Mouse (Mus musculus): ENCODE data around the gene Gm4131. TPM values are rescaled to one million over a fixed set of nuclear protein-coding genes. Genes with fewer than 3 reads are reported as not detected.

Gm4131 gene
- total RNA-seq, 1 experiment, result not detected

GRCm38 (mm10) chr14:62453276-62453675 lies 113.4 kb downstream of the Gm4131 start:
- H3K27ac ChIP-seq (ENCODE audit: insufficient read depth, low read depth, low read length, poor library complexity, severe bottlenecking), result no peak overlapping the region
- no peak overlapping the region for H3K9ac ChIP-seq (ENCODE audit: insufficient read depth, low read depth, low read length, poor library complexity, severe bottlenecking)
- TF ChIP-seq MAFK (IDR thresholded peaks at IDR 0.05; ENCODE audit: insufficient read depth, low read depth, low read length), result no peak
- TF ChIP-seq HCFC1 (IDR thresholded peaks at IDR 0.05; ENCODE audit: borderline replicate concordance, insufficient read depth, low read length), result no peak
- TF ChIP-seq ZC3H11A (IDR thresholded peaks at IDR 0.05; ENCODE audit: borderline replicate concordance, low read depth, low read length), result no peak
- TF ChIP-seq ZNF384 (IDR thresholded peaks at IDR 0.05; ENCODE audit: low read depth, low read length), result no peak
- no peak for TF ChIP-seq CHD2 (IDR thresholded peaks at IDR 0.05; ENCODE audit: low read depth, low read length)
- DNase-seq (ENCODE audit: low read depth, low spot score), result no peak
- H3K4me1 ChIP-seq (ENCODE audit: control insufficient read depth in 2 of 2, insufficient read depth in 2 of 2, low read length in 2 of 2, poor library complexity in 1 of 2), result no peaks in the 10 kb centered on the region
- H3K4me3 ChIP-seq (ENCODE audit: insufficient read depth in 1 of 2, low read depth in 1 of 2, low read length in 2 of 2, poor library complexity in 1 of 2, severe bottlenecking in 1 of 2), result no peak overlapping the region
- H3K9me3 ChIP-seq (ENCODE audit: control insufficient read depth, insufficient read depth, low read depth, low read length), result no peaks in the 10 kb centered on the region
- H3K36me3 ChIP-seq (ENCODE audit: control insufficient read depth, insufficient read depth, low read length, poor library complexity, severe bottlenecking), result no peaks in the 10 kb centered on the region
- in situ Hi-C loops (cut with MboI; ENCODE audit: low sequenced_read_pairs in 2 of 2, unreplicated experiment in 2 of 2), result no loop called here

- TF ChIP-seq ZNF384 (IDR thresholded peaks at IDR 0.05; ENCODE audit: low read depth, low read length), result no peak
- TF ChIP-seq CHD2 (IDR thresholded peaks at IDR 0.05; ENCODE audit: low read depth, low read length), result no peak
- TF ChIP-seq HCFC1 (IDR thresholded peaks at IDR 0.05; ENCODE audit: borderline replicate concordance, insufficient read depth, low read length), result no peak
- no peak for TF ChIP-seq MAFK (IDR thresholded peaks at IDR 0.05; ENCODE audit: insufficient read depth, low read depth, low read length)
- no peak for TF ChIP-seq ZC3H11A (IDR thresholded peaks at IDR 0.05; ENCODE audit: borderline replicate concordance, low read depth, low read length)
Observed at GRCm38 (mm10) chr14:62450706-62451105, 116.0 kb downstream of the Gm4131 start.

GRCm38 (mm10) chr14:62447214-62447548 lies 119.5 kb downstream of the Gm4131 start:
- Histone ChIP-seq H3K4me1 (ENCODE audit: control insufficient read depth in 2 of 2, insufficient read depth in 2 of 2, low read length in 2 of 2, poor library complexity in 1 of 2) (no peaks in the 10 kb centered on the region), H3K36me3 (ENCODE audit: control insufficient read depth, insufficient read depth, low read length, poor library complexity, severe bottlenecking) (no peaks in the 10 kb centered on the region), H3K9me3 (ENCODE audit: control insufficient read depth, insufficient read depth, low read depth, low read length) (no peaks in the 10 kb centered on the region), H3K9ac (ENCODE audit: insufficient read depth, low read depth, low read length, poor library complexity, severe bottlenecking) (no peak overlapping the region), H3K27ac (ENCODE audit: insufficient read depth, low read depth, low read length, poor library complexity, severe bottlenecking) (no peak overlapping the region), H3K4me3 (ENCODE audit: insufficient read depth in 1 of 2, low read depth in 1 of 2, low read length in 2 of 2, poor library complexity in 1 of 2, severe bottlenecking in 1 of 2) (no peak overlapping the region)
- no peak for DNase-seq (ENCODE audit: low read depth, low spot score)
- TF ChIP-seq ZC3H11A (IDR thresholded peaks at IDR 0.05; ENCODE audit: borderline replicate concordance, low read depth, low read length) (no peak), MAFK (IDR thresholded peaks at IDR 0.05; ENCODE audit: insufficient read depth, low read depth, low read length) (no peak), CHD2 (IDR thresholded peaks at IDR 0.05; ENCODE audit: low read depth, low read length) (no peak), ZNF384 (IDR thresholded peaks at IDR 0.05; ENCODE audit: low read depth, low read length) (no peak), HCFC1 (IDR thresholded peaks at IDR 0.05; ENCODE audit: borderline replicate concordance, insufficient read depth, low read length) (no peak)
- in situ Hi-C loops (cut with MboI; ENCODE audit: low sequenced_read_pairs in 2 of 2, unreplicated experiment in 2 of 2), result no loop called here

More at GRCm38 (mm10) chr14:62450706-62451105, 116.0 kb downstream of the Gm4131 start:
- no peak overlapping the region for H3K4me3 ChIP-seq (ENCODE audit: insufficient read depth in 1 of 2, low read depth in 1 of 2, low read length in 2 of 2, poor library complexity in 1 of 2, severe bottlenecking in 1 of 2)
- no peaks in the 10 kb centered on the region for H3K9me3 ChIP-seq (ENCODE audit: control insufficient read depth, insufficient read depth, low read depth, low read length)
- no peak overlapping the region for H3K9ac ChIP-seq (ENCODE audit: insufficient read depth, low read depth, low read length, poor library complexity, severe bottlenecking)
- in situ Hi-C loops (cut with MboI; ENCODE audit: low sequenced_read_pairs in 2 of 2, unreplicated experiment in 2 of 2), result no loop called here
- H3K4me1 ChIP-seq (ENCODE audit: control insufficient read depth in 2 of 2, insufficient read depth in 2 of 2, low read length in 2 of 2, poor library complexity in 1 of 2), result no peaks in the 10 kb centered on the region
- H3K36me3 ChIP-seq (ENCODE audit: control insufficient read depth, insufficient read depth, low read length, poor library complexity, severe bottlenecking), result no peaks in the 10 kb centered on the region
- H3K27ac ChIP-seq (ENCODE audit: insufficient read depth, low read depth, low read length, poor library complexity, severe bottlenecking), result no peak overlapping the region
- DNase-seq (ENCODE audit: low read depth, low spot score), result no peak

GRCm38 (mm10) chr14:62446385-62447213 lies 120.1 kb downstream of the Gm4131 start:
- Histone ChIP-seq H3K36me3 (ENCODE audit: control insufficient read depth, insufficient read depth, low read length, poor library complexity, severe bottlenecking) (no peaks in the 10 kb centered on the region), H3K4me3 (ENCODE audit: insufficient read depth in 1 of 2, low read depth in 1 of 2, low read length in 2 of 2, poor library complexity in 1 of 2, severe bottlenecking in 1 of 2) (no peak overlapping the region), H3K27ac (ENCODE audit: insufficient read depth, low read depth, low read length, poor library complexity, severe bottlenecking) (no peak overlapping the region), H3K9ac (ENCODE audit: insufficient read depth, low read depth, low read length, poor library complexity, severe bottlenecking) (no peak overlapping the region), H3K9me3 (ENCODE audit: control insufficient read depth, insufficient read depth, low read depth, low read length) (no peaks in the 10 kb centered on the region), H3K4me1 (ENCODE audit: control insufficient read depth in 2 of 2, insufficient read depth in 2 of 2, low read length in 2 of 2, poor library complexity in 1 of 2) (no peaks in the 10 kb centered on the region)
- in situ Hi-C loops (cut with MboI; ENCODE audit: low sequenced_read_pairs in 2 of 2, unreplicated experiment in 2 of 2), result no loop called here
- no peak for DNase-seq (ENCODE audit: low read depth, low spot score)
- TF ChIP-seq ZC3H11A (IDR thresholded peaks at IDR 0.05; ENCODE audit: borderline replicate concordance, low read depth, low read length) (no peak), CHD2 (IDR thresholded peaks at IDR 0.05; ENCODE audit: low read depth, low read length) (no peak), ZNF384 (IDR thresholded peaks at IDR 0.05; ENCODE audit: low read depth, low read length) (no peak), MAFK (IDR thresholded peaks at IDR 0.05; ENCODE audit: insufficient read depth, low read depth, low read length) (no peak), HCFC1 (IDR thresholded peaks at IDR 0.05; ENCODE audit: borderline replicate concordance, insufficient read depth, low read length) (no peak)

Data from ES-E14 (cell line).